Mouse (Mus musculus) midbrain, embryonic 14.5 days (tissue): Measurements from ENCODE around the gene Zar1l. TPM values are rescaled to one million over a fixed set of nuclear protein-coding genes. Genes with fewer than 3 reads are reported as not detected.

ENCODE experiments used
- ATAC-seq: fragments of 200-750 bp; cut with Nextera tagmentation; 2 replicates; pipeline ENCODE4 v1.8.0; 2017; ENCODE audit warnings: moderate number of reproducible peaks, moderate library complexity; ENCODE audit not compliant: low FRiP score, low TSS enrichment
- DNase-seq: peaks from one replicate; pipeline ENCODE4 v3.0.0-alpha.2; 2015
- H3K27ac ChIP-seq: fragments of 300-500 bp; sonication (generic); replicated peaks from 2 replicates; pipeline ENCODE4 v1.5.1; 2014; ENCODE audit warnings: mild to moderate bottlenecking, low read depth, low read length, moderate library complexity
- H3K27me3 ChIP-seq: fragments of 300-500 bp; sonication (generic); 2 replicates; pipeline ENCODE4 v1.6.1; 2014; ENCODE audit warnings: low read length, control low read depth, mixed read lengths; ENCODE audit not compliant: control insufficient read depth, insufficient read depth
- H3K36me3 ChIP-seq: fragments of 300-500 bp; sonication (generic); 2 replicates; pipeline ENCODE4 v1.6.1; 2014; ENCODE audit warnings: low read length, control low read depth; ENCODE audit not compliant: control insufficient read depth, insufficient read depth
- H3K4me1 ChIP-seq: fragments of 300-500 bp; sonication (generic); 2 replicates; pipeline ENCODE4 v1.6.1; 2014; ENCODE audit warnings: mild to moderate bottlenecking, antibody characterized with exemption, low read length, control low read depth; ENCODE audit not compliant: control insufficient read depth, insufficient read depth
- H3K4me2 ChIP-seq: fragments of 300-500 bp; sonication (generic); 2 replicates; pipeline ENCODE4 v1.6.1; 2014; ENCODE audit warnings: mild to moderate bottlenecking, low read length, moderate library complexity
- H3K4me3 ChIP-seq: fragments of 300-500 bp; sonication (generic); replicated peaks from 2 replicates; pipeline ENCODE4 v1.5.1; 2014; ENCODE audit warnings: low read depth, low read length
- H3K9ac ChIP-seq: fragments of 300-500 bp; sonication (generic); replicated peaks from 2 replicates; pipeline ENCODE4 v1.6.1; 2014; ENCODE audit warnings: mild to moderate bottlenecking, low read length, moderate library complexity
- H3K9me3 ChIP-seq: fragments of 300-500 bp; sonication (generic); 2 replicates; pipeline ENCODE4 v1.6.1; 2016; ENCODE audit warnings: low read length, control low read depth, mixed read lengths; ENCODE audit not compliant: control insufficient read depth
- WGBS: fragments of 180-500 bp; shearing (Covaris S2); extraction: QIAGEN DNeasy Blood & Tissue Kit; methylation state at CpG from one replicate; pipeline ENCODE4 v1.1.7; 2014; 5-methylcytosine and 5-hydroxymethylcytosine counted together
- polyA plus RNA-seq: library from polyadenylated mRNA; unstranded; fragments of >200 nt; fragmentation: Nextera tagmentation; extraction: Ambion mirVana; gene quantifications from 2 replicates; pipeline ENCODE4 v1.2.1, GENCODE M21; 2014

Gene Zar1l
- polyA plus RNA-seq = not detected in 2 replicates

GRCm38 (mm10) chr5:150518064-150518463 lies at the start of gene Zar1l:
Zar1l (minus strand) TSS chr5:150518164.
- 59% methylated on average over 4 of the region's 4 CpGs for WGBS
- no peaks in the 10 kb centered on the region for H3K36me3 ChIP-seq
- DNase-seq (no peak), ATAC-seq (no peak)
- no peak within 1 kb of the TSS for H3K4me2 ChIP-seq
- 0 out of 2 replicates have a peak, but pooled peaks cover 2% of the 10 kb centered on the region for H3K4me1 ChIP-seq
- no peak within 1 kb of the TSS for H3K4me3 ChIP-seq
- H3K27me3 ChIP-seq = no peaks in the 10 kb centered on the region
- H3K27ac ChIP-seq = no peak within 1 kb of the TSS
- no peaks in the 10 kb centered on the region for H3K9me3 ChIP-seq
- no peak within 1 kb of the TSS for H3K9ac ChIP-seq

GRCm38 (mm10) chr5:150566971-150567370 lies 49.0 kb upstream of the Zar1l start:
- no peaks in the 10 kb centered on the region for H3K9me3 ChIP-seq
- no peak overlapping the region for H3K4me2 ChIP-seq
- DNase-seq = no peak
- peaks cover 20% of the 10 kb centered on the region for H3K36me3 ChIP-seq
- no peaks in the 10 kb centered on the region for H3K27me3 ChIP-seq
- H3K9ac ChIP-seq = no peak overlapping the region
- no peak overlapping the region for H3K4me3 ChIP-seq
- H3K27ac ChIP-seq = no peak overlapping the region
- WGBS = 96% methylated on average over 5 of the region's 5 CpGs
- no peaks in the 10 kb centered on the region for H3K4me1 ChIP-seq
- no peak for ATAC-seq

- H3K9ac ChIP-seq = no peak overlapping the region
- no peak for ATAC-seq
- DNase-seq = no peak
- H3K9me3 ChIP-seq = no peaks in the 10 kb centered on the region
- no peaks in the 10 kb centered on the region for H3K4me1 ChIP-seq
- H3K4me2 ChIP-seq = no peak overlapping the region
- peaks cover 22% of the 10 kb centered on the region for H3K36me3 ChIP-seq
- H3K27ac ChIP-seq = no peak overlapping the region
- H3K4me3 ChIP-seq = no peak overlapping the region
- 59% methylated on average over 3 of the region's 3 CpGs for WGBS
- no peaks in the 10 kb centered on the region for H3K27me3 ChIP-seq
Observed at GRCm38 (mm10) chr5:150566226-150566625, 48.3 kb upstream of the Zar1l start.

- no peak overlapping the region for H3K4me2 ChIP-seq
Observed at GRCm38 (mm10) chr5:150564426-150564825, 46.5 kb upstream of the Zar1l start.

GRCm38 (mm10) chr5:150561783-150562182 lies 43.8 kb upstream of the Zar1l start:
- Histone ChIP-seq H3K27ac (no peak overlapping the region), H3K9me3 (no peaks in the 10 kb centered on the region), H3K27me3 (no peaks in the 10 kb centered on the region), H3K36me3 (peaks cover 25% of the 10 kb centered on the region; the same call in 1 of the 2 replicates), H3K4me3 (no peak overlapping the region), H3K9ac (no peak overlapping the region), H3K4me2 (no peak overlapping the region), H3K4me1 (no peaks in the 10 kb centered on the region)
- ATAC-seq = no peak
- WGBS = 93% methylated on average over 5 of the region's 5 CpGs
- no peak for DNase-seq

More at GRCm38 (mm10) chr5:150564426-150564825, 46.5 kb upstream of the Zar1l start:
- WGBS = 93% methylated on average over 6 of the region's 6 CpGs
- Histone ChIP-seq H3K9me3 (no peaks in the 10 kb centered on the region), H3K4me1 (no peaks in the 10 kb centered on the region), H3K9ac (no peak overlapping the region), H3K4me3 (no peak overlapping the region), H3K36me3 (peaks cover 25% of the 10 kb centered on the region), H3K27me3 (no peaks in the 10 kb centered on the region), H3K27ac (no peak overlapping the region)
- ATAC-seq = no peak
- no peak for DNase-seq

- no peaks in the 10 kb centered on the region for H3K9me3 ChIP-seq
- peaks cover 25% of the 10 kb centered on the region; the same call in 1 of the 2 replicates for H3K36me3 ChIP-seq
- H3K4me1 ChIP-seq = no peaks in the 10 kb centered on the region
- DNase-seq (no peak), ATAC-seq (no peak)
- no peaks in the 10 kb centered on the region for H3K27me3 ChIP-seq
- H3K9ac ChIP-seq = no peak overlapping the region
- H3K4me3 ChIP-seq = no peak overlapping the region
- no peak overlapping the region for H3K27ac ChIP-seq
- no peak overlapping the region for H3K4me2 ChIP-seq
Observed at GRCm38 (mm10) chr5:150561376-150561775, 43.4 kb upstream of the Zar1l start.

- Histone ChIP-seq H3K27ac (no peak overlapping the region), H3K4me2 (no peak overlapping the region), H3K4me1 (no peaks in the 10 kb centered on the region), H3K27me3 (no peaks in the 10 kb centered on the region), H3K9ac (no peak overlapping the region), H3K4me3 (no peak overlapping the region), H3K9me3 (no peaks in the 10 kb centered on the region), H3K36me3 (peaks cover 25% of the 10 kb centered on the region; the same call in 1 of the 2 replicates)
- no peak for ATAC-seq
- DNase-seq = no peak
- over 99% methylated on average over 5 of the region's 5 CpGs for WGBS
Observed at GRCm38 (mm10) chr5:150560851-150561250, 42.9 kb upstream of the Zar1l start.

GRCm38 (mm10) chr5:150559519-150560103 lies 41.6 kb upstream of the Zar1l start:
- 93% methylated on average over 6 of the region's 6 CpGs for WGBS

GRCm38 (mm10) chr5:150551637-150552036 lies 33.7 kb upstream of the Zar1l start:
- Histone ChIP-seq H3K9me3 (no peaks in the 10 kb centered on the region), H3K27me3 (no peaks in the 10 kb centered on the region), H3K4me3 (no peak overlapping the region), H3K4me2 (no peak overlapping the region), H3K36me3 (peaks cover 11% of the 10 kb centered on the region), H3K4me1 (no peaks in the 10 kb centered on the region), H3K9ac (no peak overlapping the region), H3K27ac (no peak overlapping the region)
- 83% methylated on average over 3 of the region's 3 CpGs for WGBS
- ATAC-seq (no peak), DNase-seq (peak; percentile 12)

More at GRCm38 (mm10) chr5:150559519-150560103, 41.6 kb upstream of the Zar1l start:
- Histone ChIP-seq H3K9me3 (no peaks in the 10 kb centered on the region), H3K4me3 (no peak overlapping the region), H3K27me3 (no peaks in the 10 kb centered on the region), H3K9ac (no peak overlapping the region), H3K4me2 (no peak overlapping the region), H3K36me3 (peaks cover 25% of the 10 kb centered on the region; the same call in 1 of the 2 replicates), H3K4me1 (no peaks in the 10 kb centered on the region), H3K27ac (no peak overlapping the region)
- ATAC-seq (no peak), DNase-seq (no peak)
